Mouse (Mus musculus): Measurements from ENCODE around the gene Mns1. TPM values are rescaled to one million over a fixed set of nuclear protein-coding genes. Genes with fewer than 3 reads are reported as not detected.

Mns1 gene
- total RNA-seq, 2 experiments from 2014 or later, result 4.7 to 5.0 TPM

DNA sequence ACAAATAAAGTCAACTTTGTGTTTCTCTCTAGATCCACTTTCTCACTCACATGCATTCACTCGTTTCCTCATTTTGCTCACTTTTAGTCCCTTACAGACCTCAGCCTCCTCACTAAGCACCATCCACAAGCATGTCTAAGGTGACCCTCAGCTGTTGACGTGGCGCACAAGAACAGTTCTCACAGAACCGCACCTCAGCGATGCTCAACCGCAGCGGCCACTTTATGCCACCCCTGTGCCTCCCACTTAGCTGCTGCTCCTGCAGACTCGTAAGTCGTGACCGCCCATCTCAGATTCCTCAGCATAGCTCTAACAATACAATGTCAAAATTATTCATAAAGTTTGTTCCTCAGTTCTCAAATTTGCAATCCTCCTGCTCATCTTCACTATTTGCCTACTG lies 30.8 kb downstream of the Mns1 start:
- no peak for DNase-seq (ENCODE audit: low spot score in 2 of 2)

DNA sequence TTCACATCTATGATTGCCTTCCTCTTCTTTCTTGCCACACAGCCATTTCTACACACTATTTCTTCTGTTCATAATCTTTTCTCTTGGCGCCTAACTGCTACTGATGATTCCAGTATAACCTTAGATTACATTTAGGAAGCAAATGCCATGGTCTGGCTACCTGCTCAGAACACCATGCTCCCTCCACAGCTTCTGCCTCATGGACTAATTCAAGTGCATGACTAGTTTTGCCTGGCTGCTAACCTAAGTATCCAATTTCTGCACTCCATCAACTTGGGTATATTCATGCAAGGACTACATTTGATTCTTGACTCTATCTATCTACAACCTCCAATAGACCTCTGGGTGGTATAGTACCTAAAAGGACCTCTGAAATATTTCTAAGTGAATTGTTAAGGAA lies 32.0 kb downstream of the Mns1 start:
- DNase-seq (ENCODE audit: low spot score in 2 of 2), result no peak

DNA sequence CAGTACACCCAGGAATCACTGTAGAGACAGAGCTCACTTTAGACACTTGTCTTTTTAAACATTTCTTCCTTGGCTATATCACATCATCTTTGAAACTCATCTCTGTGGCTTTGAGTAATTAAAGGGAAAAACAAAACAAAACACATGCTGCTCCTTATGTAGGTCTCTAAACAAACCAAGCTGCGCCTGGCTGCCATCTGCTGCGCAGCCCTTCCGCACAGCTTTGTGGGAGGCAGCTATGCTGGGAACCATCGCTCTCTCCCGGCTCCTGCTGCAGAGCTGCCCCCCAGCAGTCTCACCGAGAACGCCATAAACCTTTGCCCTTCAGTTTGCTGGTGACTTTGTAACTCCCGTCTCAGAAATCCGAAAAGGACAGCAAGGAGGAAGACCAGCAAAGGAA lies 37.7 kb downstream of the Mns1 start:
- no peak for DNase-seq (ENCODE audit: low spot score in 2 of 2)

DNA sequence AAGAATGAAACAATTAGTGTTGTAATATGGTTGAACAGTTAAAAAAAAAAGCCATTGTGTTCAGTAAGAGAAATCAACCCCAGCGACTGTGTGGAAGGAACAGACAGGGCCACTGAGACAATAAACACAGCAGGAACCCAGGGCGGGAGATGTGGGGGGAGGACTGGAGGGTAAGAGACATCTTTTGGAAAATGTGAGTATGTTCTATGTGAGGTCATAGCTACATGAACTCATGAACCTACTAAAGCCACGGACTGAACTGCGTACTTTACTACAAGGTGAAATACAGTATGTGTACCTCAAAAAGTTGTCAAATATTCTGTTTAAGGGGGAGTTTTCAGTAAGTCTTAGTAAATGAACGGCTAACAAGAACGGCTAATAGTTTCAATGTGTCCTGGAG lies 39.5 kb downstream of the Mns1 start:
- DNase-seq (ENCODE audit: low spot score in 2 of 2), result no peak

DNA sequence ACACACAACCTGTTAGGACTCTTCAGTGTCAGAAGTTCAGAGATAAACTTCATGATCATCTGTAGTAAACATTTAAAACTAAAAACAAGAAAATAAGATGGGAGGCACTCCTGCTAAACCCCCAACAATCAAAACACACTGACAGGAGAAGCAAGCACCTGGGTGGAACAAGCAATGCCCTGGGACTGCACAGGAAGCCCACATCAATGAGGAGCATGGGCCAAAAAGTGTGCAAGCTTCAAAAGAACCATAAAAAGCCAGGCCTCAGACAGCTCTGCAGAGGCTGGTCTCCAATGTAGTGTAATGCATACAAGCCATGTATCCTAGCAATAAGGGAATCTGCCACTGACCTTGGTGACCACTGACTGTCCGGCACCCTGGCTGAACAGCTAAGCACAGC lies 41.5 kb downstream of the Mns1 start:
- no peak for DNase-seq (ENCODE audit: low spot score in 2 of 2)

DNA sequence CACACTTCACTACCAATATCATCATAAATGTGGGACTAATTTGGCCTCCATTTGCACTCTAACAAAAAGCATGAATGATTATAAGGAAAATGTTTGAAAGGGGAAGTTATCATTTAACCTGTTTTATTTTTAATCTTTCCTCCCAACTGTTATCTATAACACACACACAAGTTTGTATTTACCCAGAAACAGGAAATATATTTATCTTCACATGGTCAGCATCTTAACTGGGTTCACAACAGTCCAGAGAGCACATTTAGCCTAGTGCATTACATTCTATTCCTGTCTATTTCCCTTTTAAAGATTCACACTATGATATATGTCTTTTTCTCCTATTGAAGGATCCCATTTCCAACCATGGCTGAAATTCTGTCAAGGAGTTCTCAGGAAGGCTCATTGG lies 50.7 kb downstream of the Mns1 start:
- no peak for DNase-seq (ENCODE audit: low spot score in 2 of 2)

DNA sequence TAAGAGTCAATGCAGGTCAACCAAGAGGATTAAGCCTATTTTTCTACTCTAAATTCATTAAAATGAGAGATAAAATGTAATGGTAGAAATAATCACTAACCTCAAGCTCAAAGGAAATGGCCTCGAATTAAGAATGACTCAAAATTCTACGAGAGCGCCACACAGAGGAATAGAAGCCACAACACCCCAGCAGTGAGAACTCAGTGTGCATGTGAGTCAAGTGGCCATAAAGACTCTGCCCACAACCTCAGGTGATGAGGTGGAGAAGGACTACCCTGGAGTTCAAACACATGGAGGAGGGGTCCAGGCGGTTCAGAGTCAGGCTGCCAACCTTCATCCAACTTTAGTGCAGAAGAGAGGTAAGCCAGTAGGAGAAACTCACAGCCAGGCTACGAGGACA lies 51.3 kb downstream of the Mns1 start:
- no peak for DNase-seq (ENCODE audit: low spot score in 2 of 2)

DNA sequence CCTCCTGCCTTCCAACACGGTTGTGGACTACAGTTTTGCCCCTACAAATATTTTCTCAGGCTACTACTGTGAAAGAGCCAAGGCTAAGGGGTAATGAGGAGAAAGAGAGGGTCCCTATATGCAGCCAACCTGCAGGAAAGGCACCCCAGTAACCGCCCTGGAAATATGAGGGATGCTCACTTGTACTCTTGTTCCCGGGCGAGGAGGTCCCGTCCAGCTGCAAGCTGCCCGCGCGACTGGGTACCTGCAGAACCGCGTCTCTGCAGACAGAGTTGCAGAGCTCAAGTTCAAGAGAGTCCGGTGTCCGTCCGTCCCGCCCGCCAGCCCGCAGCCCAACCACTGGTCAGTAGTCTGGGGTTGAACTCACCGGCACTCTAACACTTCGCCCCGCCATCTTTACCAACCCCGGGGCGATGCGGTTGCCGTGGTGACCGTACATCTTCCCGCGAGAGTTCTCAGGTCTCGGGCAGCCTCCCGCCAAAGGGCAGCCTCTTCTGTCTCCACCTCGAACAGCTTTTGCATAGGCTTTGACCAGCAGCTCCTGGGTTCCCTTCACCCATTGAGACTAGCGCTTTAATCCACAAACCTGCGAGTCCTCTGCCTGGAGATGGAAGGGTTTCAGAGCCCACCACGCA lies 53.9 kb downstream of the Mns1 start:
- DNase-seq (ENCODE audit: low spot score in 2 of 2), result peak; percentile 83 to 87

DNA sequence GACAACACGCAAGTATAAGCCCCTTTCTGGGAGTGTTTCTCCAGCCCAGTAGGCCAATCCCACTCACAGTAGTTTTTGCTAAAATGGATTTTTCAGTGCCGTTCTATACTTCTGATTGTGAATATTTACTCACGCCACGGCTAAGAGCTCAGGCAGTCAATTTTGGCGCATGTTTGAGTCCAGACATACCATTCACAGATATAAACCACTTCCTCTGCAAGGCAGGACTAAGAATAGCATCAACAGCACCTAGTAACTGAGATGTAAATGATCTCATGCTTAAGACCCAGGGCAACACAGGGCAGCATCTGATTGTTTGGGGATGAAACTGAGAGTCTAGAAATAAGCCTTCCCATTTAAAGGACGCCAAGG lies 54.4 kb downstream of the Mns1 start, which contains the start of gene Tex9:
Gene Tex9 (minus strand): TSS at position 19 of the 372 bp plus-strand sequence.
- no peak for DNase-seq (ENCODE audit: low spot score in 2 of 2)

DNA sequence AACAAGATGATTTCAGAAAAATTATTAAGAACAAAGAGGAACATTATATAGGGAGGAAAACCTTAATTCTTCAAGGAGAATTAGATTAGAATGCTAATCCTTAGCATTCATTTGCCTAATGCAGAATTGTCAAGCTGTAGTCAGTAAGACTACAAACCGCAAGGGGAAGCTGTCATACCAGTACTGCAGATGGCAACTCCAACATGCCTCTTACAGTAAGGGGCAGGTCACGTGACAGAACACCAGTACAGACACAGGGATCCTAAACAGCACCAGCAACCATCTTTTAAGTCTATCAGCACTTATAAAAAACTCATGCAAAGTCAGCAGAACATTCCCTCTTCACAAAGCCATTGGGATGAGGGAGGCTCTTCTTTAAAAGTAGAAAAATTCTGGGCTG lies 55.7 kb downstream of the Mns1 start:
- DNase-seq (ENCODE audit: low spot score in 2 of 2), result no peak

DNA sequence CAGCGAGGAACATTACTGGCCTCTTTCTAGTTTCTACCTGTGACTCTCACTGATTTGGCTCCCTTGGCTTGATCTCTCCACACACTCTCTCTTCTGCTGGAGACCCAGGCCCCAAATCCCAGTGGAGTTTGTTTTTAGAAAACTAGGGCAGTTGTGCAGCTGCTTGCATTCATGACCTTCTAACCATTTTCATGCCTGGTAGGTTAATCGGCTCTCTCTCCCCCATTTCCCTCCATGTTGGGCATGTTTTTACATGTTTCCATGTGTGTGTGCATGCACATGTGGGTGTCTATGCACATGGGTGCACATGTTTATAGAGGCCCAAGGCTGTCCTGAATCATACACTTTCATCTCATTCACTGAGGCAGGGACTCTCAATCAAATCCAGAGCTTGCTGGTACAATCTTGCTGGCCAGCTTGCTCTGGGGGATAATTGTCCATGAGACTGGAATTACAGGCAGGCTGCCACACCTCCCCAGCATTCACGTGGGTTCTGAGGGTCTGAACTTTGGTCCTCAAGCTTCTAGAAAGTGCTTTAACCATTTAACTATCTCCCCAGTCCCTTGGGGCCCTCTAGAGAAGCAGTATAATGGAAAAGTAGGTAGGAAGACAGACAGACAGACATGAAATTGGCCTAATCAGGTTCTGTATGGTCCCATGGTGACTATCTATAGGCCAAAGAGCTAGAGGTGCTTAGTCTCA lies 56.3 kb downstream of the Mns1 start:
- DNase-seq (ENCODE audit: low spot score in 2 of 2), result no peak

DNA sequence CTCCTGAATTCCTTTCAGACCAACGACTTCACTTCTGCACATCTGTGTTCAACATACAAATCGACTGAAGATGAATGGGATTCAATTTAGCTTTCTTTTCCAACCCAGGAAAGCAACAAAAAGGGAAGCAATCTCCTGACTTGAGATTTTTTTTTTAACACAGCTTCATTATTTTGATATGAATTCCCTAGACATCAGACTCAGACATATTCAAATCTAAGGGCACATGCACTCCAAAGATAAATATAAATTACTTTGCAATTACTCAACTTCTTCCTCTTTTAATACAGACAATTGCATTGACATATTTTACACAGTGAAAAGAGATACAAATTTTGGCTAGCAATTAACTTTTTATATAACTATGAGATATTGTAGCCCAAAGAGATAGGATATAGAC lies 58.9 kb downstream of the Mns1 start:
- DNase-seq (ENCODE audit: low spot score in 2 of 2), result no peak

DNA sequence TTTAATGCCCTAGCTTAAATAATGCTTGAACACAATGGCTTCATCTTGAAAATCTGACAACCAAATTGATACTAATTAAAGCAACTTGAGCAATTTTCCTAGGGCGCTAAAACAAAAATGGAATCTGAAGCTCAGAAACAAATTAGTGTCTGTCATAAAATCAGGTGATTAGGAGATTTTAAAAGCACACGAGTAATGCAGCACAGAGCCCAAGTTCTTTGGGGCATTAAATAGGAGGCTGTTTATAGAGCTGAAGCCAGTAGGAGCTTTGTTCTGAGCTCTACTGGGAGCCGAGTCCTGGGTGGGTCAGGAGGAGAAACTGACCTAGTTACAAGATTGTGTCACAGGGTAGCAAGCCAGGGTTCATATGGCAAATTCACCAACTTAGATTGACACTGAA lies 59.4 kb downstream of the Mns1 start:
- no peak for DNase-seq (ENCODE audit: low spot score in 2 of 2)

Small RNAs within 50 kb of the gene (microRNA-seq; reads per million reads assigned to microRNA genes)
- gene Gm28010, result not detected

Other genes with a start within 250 kb of the Mns1 start
- 10 to 100 TPM; 75.7 to 78.2 TPM for gene Zfp280d, start 163.2 kb upstream of the Mns1 start, total RNA-seq (2021)
- 10 to 100 TPM; 18.2 to 18.5 TPM for gene Tex9, start 54.2 kb downstream of the Mns1 start, total RNA-seq (2021)
- gene Rfx7, start 94.2 kb downstream of the Mns1 start, total RNA-seq (2021), result 10 to 100 TPM; 37.1 to 38.0 TPM
- gene Nedd4, start 224.3 kb downstream of the Mns1 start, total RNA-seq (2021), result 100 to 1,000 TPM; 708 to 756 TPM